Mouse (Mus musculus): ENCODE data around the gene Dnah2. TPM values are rescaled to one million over a fixed set of nuclear protein-coding genes. Genes with fewer than 3 reads are reported as not detected.

The Dnah2 gene
- polyA plus RNA-seq, 2 experiments, result 0.01 to 0.03 TPM

- H3K4me3 ChIP-seq (ENCODE audit: insufficient read depth in 1 of 2, low read depth in 2 of 2, low read length in 2 of 2), result no peak overlapping the region
- H3K4me2 ChIP-seq (ENCODE audit: low read depth), result no peak overlapping the region
- peaks cover 6 to 12% of the 10 kb centered on the region in 2 experiments for H3K4me1 ChIP-seq (replicated peaks; ENCODE audit: control insufficient read depth in 2 of 2, insufficient read depth in 2 of 2, low read length in 1 of 2)
- DNase-seq (ENCODE audit: low read depth in 3 of 3, low spot score in 3 of 3) (no peak), ATAC-seq (ENCODE audit: insufficient read depth) (no peak)
- TF ChIP-seq EP300 (IDR thresholded peaks at IDR 0.05; ENCODE audit: low read depth) (no peak), CTCF (IDR thresholded peaks at IDR 0.05; ENCODE audit: low read depth) (no peak)
- no peaks in the 10 kb centered on the region for H3K27me3 ChIP-seq (ENCODE audit: control insufficient read depth, insufficient read depth, low read length)
- 83% methylated on average over 25 of the region's 25 CpGs for WGBS (ENCODE audit: insufficient replicate concordance)
- no peaks in the 10 kb centered on the region for H3K9me3 ChIP-seq (ENCODE audit: control insufficient read depth, low read length)
- peaks cover 6% of the 10 kb centered on the region for H3K36me3 ChIP-seq (replicated peaks; ENCODE audit: control insufficient read depth, insufficient read depth, low read depth)
- no peak overlapping the region for H3K27ac ChIP-seq
- no peak overlapping the region for H3K9ac ChIP-seq (replicated peaks)
Observed at GRCm38 (mm10) chr11:69400083-69400850, 148.6 kb downstream of the Dnah2 start.

GRCm38 (mm10) chr11:69399201-69400082 is 149.5 kb downstream of the Dnah2 start:
- no peak for TF ChIP-seq CTCF (IDR thresholded peaks at IDR 0.05; ENCODE audit: low read depth)
- TF ChIP-seq EP300 (IDR thresholded peaks at IDR 0.05; ENCODE audit: low read depth), result no peak
- ATAC-seq (ENCODE audit: insufficient read depth) (no peak), DNase-seq (ENCODE audit: low read depth in 3 of 3, low spot score in 3 of 3) (no peak)
- 76% methylated on average over 66 of the region's 66 CpGs for WGBS (ENCODE audit: insufficient replicate concordance)
- Histone ChIP-seq H3K4me3 (ENCODE audit: insufficient read depth in 1 of 2, low read depth in 2 of 2, low read length in 2 of 2) (no peak overlapping the region), H3K27ac (no peak overlapping the region), H3K9me3 (ENCODE audit: control insufficient read depth, low read length) (no peaks in the 10 kb centered on the region), H3K36me3 (replicated peaks; ENCODE audit: control insufficient read depth, insufficient read depth, low read depth) (peaks cover 5% of the 10 kb centered on the region), H3K9ac (replicated peaks) (no peak overlapping the region), H3K4me2 (ENCODE audit: low read depth) (no peak overlapping the region), H3K4me1 (replicated peaks; ENCODE audit: control insufficient read depth in 2 of 2, insufficient read depth in 2 of 2, low read length in 1 of 2) (peaks cover 6 to 12% of the 10 kb centered on the region in 2 experiments), H3K27me3 (ENCODE audit: control insufficient read depth, insufficient read depth, low read length) (no peaks in the 10 kb centered on the region)

GRCm38 (mm10) chr11:69398486-69399200 is 150.3 kb downstream of the Dnah2 start:
- 51% methylated on average over 21 of the region's 21 CpGs for WGBS (ENCODE audit: insufficient replicate concordance)
- Histone ChIP-seq H3K27me3 (ENCODE audit: control insufficient read depth, insufficient read depth, low read length) (no peaks in the 10 kb centered on the region), H3K36me3 (replicated peaks; ENCODE audit: control insufficient read depth, insufficient read depth, low read depth) (peaks cover 5% of the 10 kb centered on the region), H3K9me3 (ENCODE audit: control insufficient read depth, low read length) (no peaks in the 10 kb centered on the region), H3K4me3 (ENCODE audit: insufficient read depth in 1 of 2, low read depth in 2 of 2, low read length in 2 of 2) (no peak overlapping the region), H3K4me2 (ENCODE audit: low read depth) (peak overlapping the region; percentile 94; the same call in 1 of the 2 replicates), H3K9ac (replicated peaks) (no peak overlapping the region), H3K4me1 (replicated peaks; ENCODE audit: control insufficient read depth in 2 of 2, insufficient read depth in 2 of 2, low read length in 1 of 2) (peaks cover 6 to 15% of the 10 kb centered on the region in 2 experiments), H3K27ac (no peak overlapping the region)
- no peak for TF ChIP-seq CTCF (IDR thresholded peaks at IDR 0.05; ENCODE audit: low read depth)
- ATAC-seq (ENCODE audit: insufficient read depth), result no peak
- no peak for DNase-seq (ENCODE audit: low read depth in 3 of 3, low spot score in 3 of 3)

GRCm38 (mm10) chr11:69398059-69398458 is 150.9 kb downstream of the Dnah2 start, which contains the start of gene Tmem88:
Tmem88 (minus strand) TSS chr11:69398234.
- H3K36me3 ChIP-seq (replicated peaks; ENCODE audit: control insufficient read depth, insufficient read depth, low read depth), result peaks cover 3% of the 10 kb centered on the region; the same call in 1 of the 2 replicates
- H3K27ac ChIP-seq, result no peak within 1 kb of the TSS
- H3K4me2 ChIP-seq (ENCODE audit: low read depth), result peak within 1 kb of the TSS; percentile 94
- peaks cover 6 to 15% of the 10 kb centered on the region in 2 experiments for H3K4me1 ChIP-seq (replicated peaks; ENCODE audit: control insufficient read depth in 2 of 2, insufficient read depth in 2 of 2, low read length in 1 of 2)
- H3K4me3 ChIP-seq (ENCODE audit: insufficient read depth in 1 of 2, low read depth in 2 of 2, low read length in 2 of 2), result peak within 1 kb of the TSS; percentile 1 to 39
- H3K9me3 ChIP-seq (ENCODE audit: control insufficient read depth, low read length), result no peaks in the 10 kb centered on the region
- no peak for TF ChIP-seq CTCF (IDR thresholded peaks at IDR 0.05; ENCODE audit: low read depth)
- TF ChIP-seq EP300 (IDR thresholded peaks at IDR 0.05; ENCODE audit: low read depth), result no peak
- WGBS (ENCODE audit: insufficient replicate concordance), result 27% methylated on average over 16 of the region's 16 CpGs
- H3K9ac ChIP-seq (replicated peaks), result 0 out of 2 replicates have a peak within 1 kb of the TSS, but pooled peaks have one; percentile 28
- ATAC-seq (ENCODE audit: insufficient read depth) (no peak), DNase-seq (ENCODE audit: low read depth in 3 of 3, low spot score in 3 of 3) (no peak)
- H3K27me3 ChIP-seq (ENCODE audit: control insufficient read depth, insufficient read depth, low read length), result no peaks in the 10 kb centered on the region

Data from liver, embryonic 14.5 days (tissue).